Mouse (Mus musculus) thymus, adult 18-20 months (tissue): Measurements from ENCODE around the gene Shc1.

ENCODE experiments used
- DNase-seq, 2 experiments: peaks; one replicate each; pipeline ENCODE4 v3.0.0; 2022; ENCODE audit warnings: mixed read lengths in 2 of 2

Shc1 gene

DNA sequence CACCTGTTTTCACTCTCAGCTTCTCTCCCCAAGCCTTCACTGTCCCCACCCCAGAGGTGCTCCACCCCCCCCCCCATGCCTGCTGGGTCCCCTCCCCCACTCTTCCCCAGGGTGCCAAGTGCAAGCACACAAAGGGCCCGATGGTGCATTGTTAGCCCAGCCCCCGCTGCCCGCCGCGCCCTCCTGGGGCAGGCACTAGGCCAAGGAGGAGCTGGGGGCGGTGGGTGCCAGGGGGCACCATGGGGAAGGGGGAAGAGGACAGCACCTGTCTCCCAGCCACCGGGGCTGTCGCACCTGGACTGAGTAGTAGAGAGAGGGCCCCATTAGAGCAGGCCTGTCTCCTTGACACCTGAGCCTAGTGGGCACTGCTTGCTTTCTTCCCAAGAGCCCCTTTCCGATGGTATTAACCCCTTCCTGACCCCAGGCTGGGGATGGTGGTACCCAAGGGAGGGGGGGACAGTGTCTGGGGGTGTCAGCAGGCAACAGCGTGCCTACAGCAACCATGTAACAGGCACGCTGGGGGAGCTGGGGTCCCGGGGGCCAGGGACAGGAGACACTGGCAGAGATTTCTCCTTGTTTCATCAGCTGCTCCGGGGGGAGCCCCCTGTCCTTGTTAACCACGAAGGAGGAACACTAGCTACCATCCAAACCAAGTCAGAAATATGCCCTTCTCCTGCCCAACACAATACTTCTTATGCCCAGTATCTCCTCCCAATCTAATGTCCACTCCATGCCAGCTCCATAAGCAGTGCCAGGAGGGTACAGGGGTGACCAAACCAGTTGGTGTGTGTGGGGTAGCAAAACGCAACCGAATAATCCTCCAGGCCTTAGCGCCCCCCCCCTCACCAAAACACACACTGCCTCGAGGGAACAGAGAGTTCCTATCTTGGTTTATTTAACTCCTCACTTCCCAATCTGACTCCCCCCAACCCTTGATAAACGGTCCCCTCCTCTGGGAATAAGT, 27.3 kb upstream of the Shc1 start:
- DNase-seq = peak in 1 of 2 experiments; percentile 42

DNA sequence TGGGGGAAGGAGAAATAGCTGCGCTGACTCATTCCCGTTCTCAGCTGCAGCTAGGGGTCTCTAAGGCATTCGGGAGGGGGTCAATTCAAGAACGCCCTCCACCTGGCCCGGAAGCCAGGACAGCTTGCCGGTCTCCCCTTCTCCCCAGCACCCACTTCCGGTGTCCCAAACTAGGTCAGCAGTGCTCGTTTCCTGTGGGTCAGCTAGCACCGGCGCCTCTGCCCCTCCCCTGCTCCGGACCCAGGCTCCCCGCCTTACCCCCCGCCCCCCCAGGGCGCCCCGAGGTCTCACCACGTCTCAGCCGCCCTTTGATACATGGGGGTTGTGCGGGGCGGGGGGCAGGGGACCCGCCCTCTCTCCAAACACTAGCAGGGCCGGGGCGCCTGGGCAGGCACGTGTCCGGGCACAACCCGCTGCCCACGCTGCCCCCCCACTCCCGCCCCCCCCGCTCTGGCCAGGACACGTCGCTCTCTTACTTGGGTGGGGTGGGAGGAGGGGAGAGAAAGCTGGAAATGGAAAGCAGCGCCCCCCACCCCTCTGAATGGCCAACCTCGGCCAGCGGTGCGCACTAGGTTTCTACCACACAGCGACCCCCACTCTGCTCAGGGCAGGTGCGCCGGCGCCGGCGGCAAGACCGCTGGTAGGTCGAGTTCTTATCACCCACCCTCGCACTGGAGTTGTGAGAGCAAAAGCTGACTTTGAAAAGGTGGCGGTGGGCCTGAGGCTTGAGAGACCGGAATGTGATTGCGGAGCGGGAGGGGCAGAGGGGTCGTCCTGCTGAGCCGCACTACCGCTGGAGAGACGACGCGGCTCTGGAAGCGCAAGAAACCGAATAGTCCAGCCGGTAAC, 26.4 kb upstream of the Shc1 start:
- peak in 1 of 2 experiments; percentile 42 for DNase-seq

DNA sequence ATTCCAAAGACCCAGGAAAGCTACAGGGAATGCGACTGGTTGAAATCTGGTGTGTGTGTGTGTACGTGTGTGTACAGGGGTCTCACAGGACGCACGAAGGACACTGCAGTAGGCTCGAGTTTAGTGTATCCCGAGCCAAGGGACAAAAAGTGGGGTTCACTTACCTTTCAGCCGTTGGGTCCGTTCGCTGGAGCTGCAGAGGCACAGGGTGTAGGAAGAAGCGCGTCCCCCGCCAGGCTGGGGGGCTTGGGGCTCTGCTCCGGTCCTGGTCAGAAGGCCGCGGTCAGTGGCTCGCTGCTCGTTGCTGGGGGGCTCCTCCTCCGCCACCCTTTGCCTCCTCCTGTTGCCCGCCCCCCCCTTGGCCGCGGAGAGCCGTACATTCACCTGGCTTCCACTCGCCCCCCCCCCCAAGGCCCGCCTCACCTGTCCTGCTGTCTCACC, 25.4 kb upstream of the Shc1 start:
- no peak for DNase-seq

DNA sequence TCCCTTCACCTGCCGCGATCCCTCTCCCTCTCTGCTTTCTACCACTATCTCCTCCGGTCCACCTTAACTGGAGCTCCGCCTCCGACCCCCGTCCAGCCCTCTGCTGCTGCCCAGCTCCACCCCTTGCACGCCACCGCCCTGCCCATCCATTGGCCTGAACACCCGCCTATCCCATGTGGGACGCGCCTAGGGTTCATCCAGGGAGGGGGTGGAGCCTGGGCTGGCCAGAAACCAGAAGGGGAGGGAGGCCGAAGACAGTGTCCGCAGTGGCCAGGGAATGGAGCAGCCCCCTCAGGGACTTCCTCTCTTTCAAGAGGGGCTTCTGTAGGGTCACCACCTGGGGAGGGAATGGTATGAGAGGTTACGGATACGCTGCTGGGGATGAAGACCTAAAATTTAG, 24.6 kb upstream of the Shc1 start:
- peak; percentile 75 to 82 for DNase-seq

DNA sequence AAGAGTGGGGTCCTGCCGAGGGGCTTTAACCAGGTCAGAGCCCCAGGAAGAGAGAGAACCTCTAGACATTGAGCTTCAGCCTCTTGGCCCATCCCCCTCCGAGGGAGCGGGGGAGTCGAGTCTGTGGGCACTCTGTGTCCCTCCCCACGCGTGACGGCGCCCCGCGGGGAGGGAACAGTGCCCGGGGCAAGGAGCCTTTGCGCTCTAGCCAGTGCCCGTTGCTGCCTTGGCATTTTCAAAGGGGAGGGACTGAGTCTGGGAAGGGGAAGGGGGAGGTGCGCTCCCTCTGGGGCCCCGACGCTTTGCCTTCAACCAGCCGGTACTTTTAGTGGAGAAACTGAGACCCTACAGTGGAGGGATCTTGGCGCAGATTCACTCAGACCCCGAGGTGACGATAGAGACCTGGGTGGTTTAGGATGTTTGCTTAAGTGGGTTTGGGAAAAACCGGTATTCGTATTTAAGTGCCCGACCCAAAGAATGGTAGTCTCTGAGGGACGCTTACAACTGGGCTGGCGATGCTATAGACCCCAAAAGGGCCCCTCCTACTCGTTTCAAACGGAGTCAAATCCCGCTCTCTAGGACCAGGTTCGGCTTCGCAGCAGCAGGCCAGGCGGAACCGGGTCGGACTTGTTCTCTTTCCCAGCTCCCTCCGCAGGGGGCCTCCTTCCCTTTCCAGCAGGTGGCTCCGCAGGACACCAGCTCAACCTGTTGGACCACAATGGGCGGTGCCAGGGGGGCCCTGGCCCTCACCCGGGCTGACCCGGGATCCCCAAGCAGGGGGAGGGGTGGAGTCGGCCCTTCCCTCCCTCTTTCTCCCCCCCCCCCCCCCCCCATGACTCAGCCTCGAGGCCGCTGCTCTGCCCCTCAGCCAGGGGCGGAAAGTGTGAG, 24.0 kb upstream of the Shc1 start, which contains the start of gene Zbtb7b:
Zbtb7b (minus strand) TSS at position 771 of the 888 bp plus-strand sequence.
- peak in 1 of 2 experiments; percentile 48 for DNase-seq

DNA sequence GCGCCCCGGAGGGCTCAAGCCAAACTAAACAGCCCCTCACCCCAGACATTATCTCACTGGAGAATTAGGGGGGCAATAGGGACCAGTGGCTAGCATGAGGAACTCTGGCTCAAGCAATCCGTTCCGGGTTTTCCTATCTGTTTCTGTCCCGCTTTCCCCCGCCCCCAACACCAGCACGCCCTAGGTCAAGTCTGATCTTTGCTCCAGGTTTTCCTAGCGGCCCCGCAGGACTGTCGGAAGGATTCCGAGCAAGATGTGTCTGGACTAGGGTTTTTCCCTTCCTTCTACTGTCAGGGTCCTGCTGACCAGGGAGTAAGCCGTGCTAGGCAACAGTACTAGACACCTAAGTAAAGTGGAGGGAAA, 23.4 kb upstream of the Shc1 start:
- no peak for DNase-seq

DNA sequence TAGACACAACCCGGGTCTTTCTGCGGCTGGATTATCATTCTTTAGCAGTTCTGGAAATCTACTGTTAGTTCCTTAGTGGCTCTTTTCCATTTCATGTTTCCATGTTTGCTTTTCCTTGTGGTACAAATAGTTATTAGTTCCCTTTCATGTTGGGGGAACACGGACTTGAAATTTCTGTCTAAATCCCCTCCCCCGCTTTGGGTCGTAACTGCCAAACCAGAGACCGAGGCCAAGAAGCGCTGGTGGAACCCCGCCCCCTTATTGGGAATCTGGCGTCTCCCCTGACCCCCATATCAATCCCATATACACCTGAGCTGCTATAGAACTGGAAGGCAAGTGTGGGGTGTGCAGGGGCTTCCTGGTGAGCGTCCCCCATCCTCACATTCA, 22.8 kb upstream of the Shc1 start:
- DNase-seq = no peak

DNA sequence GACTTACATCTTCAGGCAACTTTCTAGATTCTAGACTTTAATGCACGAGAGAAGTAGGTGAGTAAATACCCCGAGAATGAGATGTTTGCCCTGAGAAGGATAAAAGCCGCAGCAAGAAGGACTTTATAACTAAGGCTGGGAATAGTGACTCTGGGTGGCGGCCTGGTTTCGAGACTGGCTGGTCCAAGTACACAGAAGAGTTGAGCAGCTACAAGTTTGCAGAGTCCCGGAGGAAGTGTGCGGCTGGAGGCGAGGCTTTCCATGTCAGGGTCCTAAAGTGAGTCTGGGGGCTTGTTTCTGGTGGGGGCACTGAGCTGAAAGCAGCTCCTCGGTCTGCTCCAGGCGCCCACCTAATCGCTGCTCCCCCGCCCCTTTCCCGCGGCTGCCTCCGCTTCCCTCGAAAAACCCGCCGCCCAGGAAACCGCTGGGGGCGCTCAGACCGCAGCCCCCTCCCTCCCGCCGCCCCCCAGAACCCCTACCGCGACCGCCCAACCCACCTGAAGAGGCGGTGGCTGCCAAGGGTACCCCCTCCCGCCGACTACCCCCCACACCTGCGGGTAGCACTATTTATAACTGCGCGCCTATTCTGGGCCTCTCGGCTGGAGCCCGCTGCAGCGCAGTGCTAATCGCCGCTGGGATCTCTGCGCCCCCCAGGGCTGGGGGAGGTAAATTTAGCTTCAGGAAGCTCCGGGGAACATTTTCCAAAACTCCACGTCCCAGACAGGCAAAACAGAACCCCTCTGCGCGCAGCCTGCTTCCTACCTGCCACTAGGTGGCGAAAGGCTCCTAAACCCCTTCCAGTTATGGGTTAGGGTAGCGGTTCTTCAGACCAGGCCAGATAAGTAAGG, 22.2 kb upstream of the Shc1 start:
- DNase-seq = peak; percentile 71 to 81

DNA sequence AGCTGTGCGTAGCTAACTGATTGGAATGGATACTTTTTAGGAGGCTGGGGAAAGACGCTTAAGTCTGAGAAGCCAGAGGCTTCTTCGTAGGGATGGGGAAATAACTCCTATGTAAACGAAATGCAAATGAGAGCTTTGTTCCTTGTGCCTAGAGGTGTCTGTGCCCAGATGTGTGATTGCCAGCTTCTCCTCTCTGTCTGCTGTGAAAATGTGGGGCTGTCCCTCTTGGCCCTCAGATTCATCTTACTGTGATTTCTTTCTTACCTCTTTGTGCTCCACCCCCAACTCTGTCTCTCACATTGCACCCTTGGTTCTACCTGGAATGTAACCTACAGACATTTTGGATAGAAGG, 21.6 kb upstream of the Shc1 start:
- no peak for DNase-seq

DNA sequence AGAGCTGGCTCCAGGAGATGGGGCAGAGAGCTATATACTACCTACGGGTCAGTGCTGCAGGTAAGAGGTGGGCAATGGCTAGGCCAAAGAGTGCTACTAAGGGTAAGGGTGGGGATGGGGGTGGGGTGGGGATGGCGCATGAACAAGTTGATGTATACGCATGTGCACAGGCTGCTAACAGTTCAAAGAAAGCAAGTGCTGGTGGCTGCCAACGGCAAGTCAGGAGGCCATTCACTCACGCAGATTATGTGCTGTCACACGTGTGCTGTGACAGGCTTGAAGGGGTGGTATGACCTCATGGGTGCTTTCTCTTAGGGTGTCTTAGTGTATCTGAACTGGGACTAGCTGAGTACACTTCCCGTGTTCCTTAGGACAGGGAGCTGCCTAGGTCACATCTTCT, 16.9 kb upstream of the Shc1 start:
- DNase-seq = no peak

DNA sequence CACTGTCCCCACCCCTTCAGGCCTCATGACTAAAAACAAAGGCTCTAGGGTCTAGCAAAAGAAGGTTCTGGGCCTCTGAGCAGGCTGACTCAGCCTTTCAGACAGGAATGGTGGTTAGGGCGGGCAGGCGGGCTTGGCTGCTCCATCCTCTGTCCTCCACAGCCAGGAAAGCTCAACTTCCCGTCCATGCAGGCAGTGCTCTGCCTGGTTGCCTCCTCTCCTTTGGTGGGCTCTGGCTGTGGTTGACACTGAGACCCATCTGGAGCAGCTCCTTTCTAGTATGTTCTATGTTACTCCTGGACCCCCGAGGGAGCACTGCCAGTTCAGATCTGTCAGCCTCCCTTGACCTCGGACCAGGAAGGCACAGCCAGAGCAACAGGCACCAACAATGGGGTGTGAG, 15.6 kb upstream of the Shc1 start, which contains the start of gene Lenep:
Lenep (minus strand) TSS at position 101 of the 400 bp plus-strand sequence.
- no peak for DNase-seq

DNA sequence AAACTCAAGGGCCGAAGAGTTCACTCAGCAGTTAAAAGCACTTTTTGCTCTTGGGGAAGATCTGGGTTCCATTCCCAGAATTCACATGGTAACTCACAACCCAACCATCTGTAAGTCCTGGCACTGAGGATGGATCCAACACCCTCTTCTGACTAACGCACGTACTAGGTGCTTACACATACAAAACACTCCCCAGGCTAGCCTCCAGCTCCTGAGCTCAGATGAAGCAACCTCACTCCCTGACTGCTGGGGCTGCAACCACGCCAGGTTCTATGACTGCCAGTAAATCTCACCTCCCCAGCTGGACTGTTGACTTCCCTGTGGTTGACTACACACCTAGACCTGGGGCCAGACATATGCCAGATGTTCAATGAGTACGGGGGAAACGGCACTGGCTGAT, 11.4 kb upstream of the Shc1 start:
- no peak for DNase-seq

DNA sequence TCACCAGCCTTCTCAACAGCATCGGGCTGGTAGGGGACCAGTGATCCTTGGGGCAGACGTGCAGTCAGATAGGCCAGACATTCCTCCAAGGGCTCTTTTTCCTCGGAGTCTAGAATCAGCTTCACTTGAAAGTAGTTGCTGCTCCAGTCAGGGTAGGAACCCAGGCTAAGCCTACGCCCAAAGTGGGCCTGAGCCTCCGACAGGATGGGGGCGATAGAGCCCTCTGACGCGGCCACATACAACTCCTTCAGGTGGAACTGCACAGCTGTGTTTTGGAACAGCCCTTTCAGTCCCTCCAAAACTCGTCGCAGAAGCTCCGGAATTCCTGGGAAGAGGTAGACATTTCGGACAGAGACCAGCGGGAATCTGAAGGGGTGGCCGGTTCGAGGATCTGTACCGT, 9.8 kb upstream of the Shc1 start:
- no peak for DNase-seq

DNA sequence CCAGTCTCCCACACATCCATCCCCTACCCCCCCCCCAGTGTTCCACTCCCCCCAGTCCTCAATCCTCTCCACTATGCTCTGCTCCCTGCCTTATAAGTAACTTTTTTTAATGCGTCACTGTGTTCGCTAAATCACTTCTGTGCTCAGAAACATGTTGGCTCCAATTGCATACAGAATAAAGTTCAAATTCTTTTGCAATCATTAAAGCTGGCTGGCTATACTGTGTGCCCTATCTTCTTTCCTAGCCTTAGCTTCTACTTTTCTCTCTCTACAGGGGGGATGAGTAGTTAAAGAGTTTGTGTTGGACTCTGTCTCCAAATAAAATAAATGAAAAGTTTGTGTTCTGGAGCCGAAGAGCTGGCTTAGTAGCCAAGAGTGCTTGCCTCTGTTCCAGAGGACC, 8.5 kb upstream of the Shc1 start:
- DNase-seq = no peak

DNA sequence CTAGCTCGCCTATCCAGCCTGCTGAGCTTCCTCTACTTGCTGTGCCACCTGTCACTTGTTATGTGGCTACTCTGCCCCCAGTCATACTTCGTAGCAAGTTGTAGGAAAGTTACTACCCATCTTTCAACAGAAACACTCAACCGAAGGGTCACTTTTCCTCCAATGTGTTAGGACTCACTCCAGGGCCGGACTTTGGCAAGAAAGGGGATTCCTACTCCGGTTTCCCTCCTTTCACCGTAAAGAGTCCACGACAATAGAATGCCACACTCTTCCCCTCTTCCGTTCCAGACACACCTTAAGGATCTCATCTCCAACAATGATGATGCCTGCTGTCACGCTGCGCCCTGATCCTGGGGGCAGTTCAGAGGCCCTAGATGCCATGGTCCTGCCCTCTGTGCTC, 7.4 kb upstream of the Shc1 start:
- no peak for DNase-seq

DNA sequence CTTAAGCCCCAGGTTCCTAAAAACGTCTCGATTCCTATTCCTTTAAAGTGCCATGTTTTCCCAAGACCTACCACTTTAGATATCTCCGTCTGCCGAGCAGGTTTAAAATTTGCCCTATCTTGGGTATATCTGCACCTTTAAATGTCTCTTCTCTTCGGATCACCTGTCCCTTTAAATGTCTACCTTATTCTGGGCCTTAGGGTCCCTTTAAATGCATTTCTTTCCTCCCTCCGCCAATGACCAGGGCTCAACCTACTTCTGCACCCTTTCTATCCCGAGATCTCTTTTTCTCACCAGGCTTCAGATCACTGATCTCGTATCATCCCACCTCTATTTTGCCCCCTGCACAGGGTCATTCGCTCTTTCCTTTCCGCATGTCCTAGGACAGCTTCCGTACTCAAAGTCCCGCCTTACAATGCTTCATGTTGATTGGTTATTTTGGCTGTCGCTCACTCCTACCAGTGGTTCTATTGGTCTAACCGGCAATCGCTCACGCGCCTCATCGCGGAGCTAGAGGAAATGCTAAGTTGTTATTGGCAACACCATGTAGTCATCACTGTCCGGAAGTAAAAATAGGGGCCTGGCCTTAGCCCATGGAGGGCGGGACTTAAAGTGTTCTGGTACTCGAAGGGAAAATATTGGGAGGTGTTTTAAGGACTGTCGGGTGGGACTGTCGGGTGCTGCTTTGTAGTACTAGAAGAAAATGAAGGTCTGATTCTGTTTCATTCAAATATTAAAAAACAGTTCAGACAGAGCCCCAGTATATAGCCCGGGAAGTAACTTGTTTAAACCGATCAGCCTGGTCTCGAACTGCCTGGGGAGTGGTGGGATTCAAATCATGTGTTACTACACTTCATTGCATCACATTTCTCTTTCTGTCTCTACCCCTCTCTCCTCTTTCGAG, 6.5 kb upstream of the Shc1 start, which contains the start of gene Flad1:
Flad1 (minus strand) TSS at position 381 of the 904 bp plus-strand sequence.
- peak; percentile 92 to 99 for DNase-seq

DNA sequence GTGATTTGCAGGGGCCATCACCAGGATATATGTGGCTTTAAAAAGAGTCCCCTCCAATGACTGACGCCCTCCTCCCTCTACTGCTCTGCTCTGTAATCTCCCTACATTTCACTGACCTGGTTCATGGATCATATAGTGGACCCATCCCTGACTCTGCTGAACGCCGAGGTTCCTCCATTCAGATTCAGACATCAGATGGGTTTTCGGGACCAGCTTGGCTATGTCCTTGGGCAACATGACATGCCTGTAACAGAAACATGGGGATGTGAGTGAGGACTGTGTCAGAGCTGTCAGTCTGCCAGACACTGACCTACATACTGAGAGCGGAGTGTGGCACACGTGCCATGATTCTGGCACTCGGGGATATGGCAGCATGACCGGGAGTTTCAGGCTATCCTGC, 2.1 kb upstream of the Shc1 start:
- DNase-seq = no peak

DNA sequence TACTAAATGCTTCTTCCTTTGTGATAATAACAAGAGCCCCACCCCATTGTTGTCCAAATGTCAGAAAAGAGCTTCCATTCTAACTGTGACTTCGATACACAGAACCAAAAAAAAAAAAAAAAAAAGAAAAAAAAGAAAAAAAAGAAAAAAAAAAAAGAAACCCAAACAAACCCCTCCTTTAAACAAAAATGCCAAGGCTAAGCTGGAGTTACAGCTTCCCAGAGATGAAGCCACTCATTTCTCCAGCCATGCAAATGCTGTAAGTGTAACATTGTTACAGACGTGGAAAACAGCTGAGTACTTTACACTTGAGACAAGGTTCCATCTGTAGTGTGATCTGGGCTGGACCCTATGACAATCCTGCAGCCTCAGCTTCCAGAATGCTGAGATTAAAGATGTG, 1.1 kb upstream of the Shc1 start:
- no peak for DNase-seq

DNA sequence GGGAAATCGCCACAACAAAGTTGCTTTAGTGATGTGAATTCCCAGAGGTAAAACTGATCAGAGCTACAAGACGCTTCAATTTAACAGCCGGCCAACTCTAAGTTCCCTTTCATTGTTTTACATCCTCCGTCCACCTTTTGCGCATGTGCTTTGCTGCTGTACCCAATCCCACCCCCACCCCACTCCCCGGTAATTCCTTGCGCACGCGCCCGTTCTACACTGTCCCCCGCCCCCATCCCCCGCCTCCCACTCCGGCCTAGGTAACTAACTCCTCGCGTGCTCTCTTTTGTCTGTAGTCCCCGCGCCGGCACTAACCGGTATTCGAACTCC, 438 bp upstream of the Shc1 start:
- no peak for DNase-seq

DNA sequence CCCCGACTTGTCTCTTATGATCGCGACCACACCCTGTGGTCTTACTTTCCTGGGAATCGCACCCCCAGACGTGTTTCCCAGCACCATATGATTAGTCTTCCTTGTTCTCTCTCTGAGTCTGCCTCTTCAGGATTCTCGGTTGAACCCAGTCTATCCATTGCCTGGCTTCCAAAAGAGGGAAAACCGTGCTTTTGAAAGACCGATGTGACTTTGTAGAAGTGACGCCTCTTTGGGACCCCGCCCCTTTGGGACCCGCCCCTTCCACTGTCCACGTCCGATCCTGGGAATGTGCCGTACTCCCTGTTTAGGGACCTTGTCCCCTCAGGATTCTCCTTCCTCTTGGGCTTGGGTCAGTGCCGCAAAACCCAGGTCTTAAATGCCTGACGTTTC, 613 bp downstream of the Shc1 start:
- peak in 1 of 2 experiments; percentile 32 for DNase-seq

DNA sequence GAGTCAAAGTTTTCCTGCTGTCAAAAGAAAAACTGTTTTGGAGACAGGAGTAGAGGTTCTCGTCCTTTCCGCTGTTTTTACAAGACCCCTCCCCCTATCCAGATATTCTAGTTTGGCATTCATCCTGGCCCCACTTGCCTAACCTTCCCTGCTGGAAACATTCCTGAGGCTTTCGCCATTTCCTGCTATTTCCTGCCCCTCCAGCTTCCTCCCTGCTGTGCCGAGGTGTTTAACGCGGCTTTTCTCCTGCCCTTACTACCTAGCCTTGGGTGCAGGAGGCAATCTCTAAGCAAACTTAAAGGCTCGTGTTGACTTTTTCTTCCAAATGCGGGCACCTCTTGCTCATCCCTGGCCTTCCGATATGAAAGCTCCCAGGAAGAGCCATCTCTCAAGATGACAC, 1.3 kb downstream of the Shc1 start:
- DNase-seq = no peak
